Comparison of ENCODE assay signal across 13 mouse cellular contexts in genomic region chr6:71981450-71981849, GRCm38 (mm10).
DNase-seq lines count a peak whose midpoint lies in the region; ATAC-seq lines count a peak whose summit lies in the region.
"Had no signal": no experiment of that assay in that cellular context is flagged by ENCODE, and none has a peak within 500 bp of the region (broad histone marks: within the 10 kb centered on the region; RNA-seq: fewer than 3 reads in every experiment).

No protein-coding gene starts in this region.

- H3K9me3 ChIP-seq in heart, embryonic 12.5 days (replicated peaks), result no peaks in the 10 kb centered on the region
- no peaks in the 10 kb centered on the region for H3K9me3 ChIP-seq in heart, embryonic 11.5 days (replicated peaks; ENCODE audit: control insufficient read depth, low read length)
- no peaks in the 10 kb centered on the region for H3K9me3 ChIP-seq in lung, embryonic 16.5 days (ENCODE audit: control insufficient read depth, low read length)
- no peaks in the 10 kb centered on the region for H3K9me3 ChIP-seq in stomach, embryonic 15.5 days
- H3K9me3 ChIP-seq: hindbrain, embryonic 15.5 days had no signal

- H3K27me3 ChIP-seq in heart, embryonic 12.5 days (replicated peaks), result no peaks in the 10 kb centered on the region
- no peaks in the 10 kb centered on the region for H3K27me3 ChIP-seq in heart, embryonic 11.5 days (ENCODE audit: control insufficient read depth, insufficient read depth, low read length)
- H3K27me3 ChIP-seq in lung, embryonic 16.5 days (ENCODE audit: control insufficient read depth, insufficient read depth, low read depth, low read length), result no peaks in the 10 kb centered on the region
- H3K27me3 ChIP-seq in stomach, embryonic 15.5 days (replicated peaks), result no peaks in the 10 kb centered on the region
- H3K27me3 ChIP-seq: hindbrain, embryonic 15.5 days had no signal

- ATAC-seq in heart, embryonic 12.5 days (ENCODE audit: insufficient number of reproducible peaks, low FRiP score), result no peak
- ATAC-seq in heart, embryonic 11.5 days (replicated peaks; ENCODE audit: insufficient number of reproducible peaks, low FRiP score, low TSS enrichment), result no peak
- ATAC-seq in lung, embryonic 16.5 days (ENCODE audit: low read depth), result peak; percentile 19; the same call in 1 of the 2 replicates
- ATAC-seq in stomach, embryonic 15.5 days (ENCODE audit: insufficient read depth, low FRiP score, low read depth), result no peak

- peaks cover 50% of the 10 kb centered on the region for H3K4me1 ChIP-seq in heart, embryonic 12.5 days (replicated peaks)
- H3K4me1 ChIP-seq in heart, embryonic 11.5 days (ENCODE audit: control insufficient read depth, insufficient read depth, low read length), result peaks cover 30% of the 10 kb centered on the region
- H3K4me1 ChIP-seq in lung, embryonic 16.5 days (replicated peaks; ENCODE audit: control insufficient read depth, insufficient read depth, low read length), result no peaks in the 10 kb centered on the region
- no peaks in the 10 kb centered on the region for H3K4me1 ChIP-seq in stomach, embryonic 15.5 days
- H3K4me1 ChIP-seq: hindbrain, embryonic 15.5 days had no signal

- no peak overlapping the region for H3K9ac ChIP-seq in heart, embryonic 12.5 days
- H3K9ac ChIP-seq in heart, embryonic 11.5 days (ENCODE audit: low read depth, low read length), result no peak overlapping the region
- no peak overlapping the region for H3K9ac ChIP-seq in lung, embryonic 16.5 days (ENCODE audit: low read length)
- no peak overlapping the region for H3K9ac ChIP-seq in stomach, embryonic 15.5 days
- H3K9ac ChIP-seq: hindbrain, embryonic 15.5 days had no signal

- DNase-seq in lung, postnatal 10 days, result no peak
- peak; percentile 69 to 94 for DNase-seq in left cerebral cortex, postnatal 25 days (ENCODE audit: low spot score in 2 of 2)
- no peak for DNase-seq in adrenal gland, postnatal 4 days (ENCODE audit: low spot score in 2 of 2)
- no peak for DNase-seq in urinary bladder, postnatal 14 days (ENCODE audit: low spot score)
- DNase-seq: cerebellum, adult 9-11 months; midbrain, embryonic 14.5 days; retina, postnatal 1 day had no signal

- WGBS in heart, embryonic 12.5 days, result 77% methylated on average over 4 of the region's 4 CpGs
- 84% methylated on average over 4 of the region's 4 CpGs for WGBS in heart, embryonic 11.5 days (ENCODE audit: insufficient replicate concordance)
- WGBS in lung, embryonic 16.5 days, result 80% methylated on average over 4 of the region's 4 CpGs
- WGBS in stomach, embryonic 15.5 days, result 80% methylated on average over 4 of the region's 4 CpGs

- intact Hi-C loops in left cerebral cortex, postnatal 25 days (cut with DNase I), result loop anchor here (2.0 kb wide), 1 partner anchor 37 kb away; no protein-coding TSS in a partner anchor

- H3K4me2 ChIP-seq in heart, embryonic 12.5 days, result no peak overlapping the region
- H3K4me2 ChIP-seq in heart, embryonic 11.5 days, result no peak overlapping the region
- no peak overlapping the region for H3K4me2 ChIP-seq in lung, embryonic 16.5 days (ENCODE audit: low read depth, low read length)
- H3K4me2 ChIP-seq in stomach, embryonic 15.5 days, result no peak overlapping the region
- H3K4me2 ChIP-seq: hindbrain, embryonic 15.5 days had no signal

- H3K27ac ChIP-seq in heart, embryonic 12.5 days (ENCODE audit: poor library complexity, severe bottlenecking), result peak overlapping the region; percentile 87; the same call in 1 of the 2 replicates
- H3K27ac ChIP-seq in heart, embryonic 11.5 days (ENCODE audit: low read depth, low read length), result no peak overlapping the region
- H3K27ac ChIP-seq in lung, embryonic 16.5 days (ENCODE audit: low read length), result no peak overlapping the region
- peak overlapping the region; percentile 21; the same call in 1 of the 2 replicates for H3K27ac ChIP-seq in stomach, embryonic 15.5 days
- H3K27ac ChIP-seq: hindbrain, embryonic 15.5 days had no signal

- H3K4me3 ChIP-seq in heart, embryonic 12.5 days, result no peak overlapping the region
- no peak overlapping the region for H3K4me3 ChIP-seq in heart, embryonic 11.5 days (ENCODE audit: low read depth, low read length)
- no peak overlapping the region for H3K4me3 ChIP-seq in lung, embryonic 16.5 days (ENCODE audit: low read length)
- H3K4me3 ChIP-seq in stomach, embryonic 15.5 days (replicated peaks), result no peak overlapping the region
- H3K4me3 ChIP-seq: erythroblast, embryonic 14.5 days; hindbrain, embryonic 15.5 days had no signal

- peaks cover 42% of the 10 kb centered on the region for H3K36me3 ChIP-seq in heart, embryonic 12.5 days
- H3K36me3 ChIP-seq in heart, embryonic 11.5 days (ENCODE audit: control insufficient read depth, insufficient read depth, low read length), result peaks cover 3% of the 10 kb centered on the region; the same call in 1 of the 2 replicates
- H3K36me3 ChIP-seq in lung, embryonic 16.5 days (ENCODE audit: control insufficient read depth, insufficient read depth, low read length), result peaks cover 15% of the 10 kb centered on the region
- peaks cover 19% of the 10 kb centered on the region; the same call in 1 of the 2 replicates for H3K36me3 ChIP-seq in stomach, embryonic 15.5 days

Comparison
In these comparisons a context has a peak if more than half of its experiments do, and no peak if none do; other contexts are left out.
1. H3K27ac ChIP-seq: peak in heart, embryonic 12.5 days (single experiment) and stomach, embryonic 15.5 days (single experiment); none in heart, embryonic 11.5 days (single experiment) and lung, embryonic 16.5 days (single experiment).
2. DNase-seq: peak in left cerebral cortex, postnatal 25 days (2 of 2); none in lung, postnatal 10 days (single experiment), adrenal gland, postnatal 4 days (0 of 2) and urinary bladder, postnatal 14 days (single experiment).